20 mouse cellular contexts compared by ENCODE assay signal in the genomic region with DNA sequence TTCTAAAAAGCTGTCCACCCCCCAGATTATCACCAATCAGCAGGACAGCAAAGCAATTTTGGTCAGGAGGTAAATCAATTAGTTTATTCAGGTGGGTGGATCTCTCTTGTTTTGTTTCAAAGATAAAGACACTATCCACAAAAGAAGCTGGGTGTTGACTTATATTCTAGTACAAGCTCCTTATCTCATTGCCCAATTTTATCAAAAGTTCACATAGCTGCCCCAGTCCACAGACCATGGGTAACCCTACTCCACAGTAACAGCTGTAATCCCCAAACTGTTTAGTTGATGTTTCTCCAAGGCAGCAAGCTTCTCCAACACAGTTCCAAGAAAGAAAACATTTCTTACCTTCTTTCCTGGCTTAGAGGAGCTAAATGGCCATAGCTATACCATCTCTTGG. TPM values are rescaled to one million over a fixed set of nuclear protein-coding genes. Genes with fewer than 3 reads are reported as not detected.
DNase-seq lines count a peak whose midpoint lies in the region; ATAC-seq and TF ChIP-seq lines count a peak whose summit lies in the region.
"Had no signal": no experiment of that assay in that cellular context is flagged by ENCODE, and none has a peak within 500 bp of the region (broad histone marks: within the 10 kb centered on the region; RNA-seq: fewer than 3 reads in every experiment).

No protein-coding gene starts in this region.

- ATAC-seq in G1E (ENCODE audit: extremely low read depth, insufficient number of reproducible peaks, low FRiP score, poor library complexity, severe bottlenecking), result peak; percentile 34; the same call in 1 of the 2 replicates
- ATAC-seq in liver, embryonic 14.5 days (ENCODE audit: insufficient read depth), result peak; percentile 41; the same call in 1 of the 2 replicates
- peak; percentile 78 for ATAC-seq in megakaryocyte-erythroid progenitor cell, adult 5-6 weeks (replicated peaks; ENCODE audit: low FRiP score, low TSS enrichment, poor library complexity, severe bottlenecking)
- ATAC-seq: forebrain, embryonic 14.5 days; hindbrain, embryonic 16.5 days had no signal

- DNase-seq in G1E (ENCODE audit: low spot score), result no peak
- DNase-seq in c-Kit-positive CD71-positive TER-119-negative erythroid progenitor cells, embryonic 14.5 days (ENCODE audit: low read depth), result peak; percentile 30
- DNase-seq in liver, embryonic 14.5 days (ENCODE audit: low read depth in 3 of 3, low spot score in 3 of 3), result no peak
- no peak for DNase-seq in retina, embryonic 14.5 days (ENCODE audit: low spot score)
- no peak for DNase-seq in cerebellum, postnatal 14 days
- DNase-seq: adrenal gland, postnatal 10 days; cerebellum, adult 2 months; cerebellum, postnatal 10 days; embryo, embryonic 11 days; gastrocnemius, postnatal 36 days; heart, adult 11 months; heart, postnatal 4 days had no signal

- no peak overlapping the region for H3K9ac ChIP-seq in liver, embryonic 14.5 days (replicated peaks)
- H3K9ac ChIP-seq: embryonic facial prominence, embryonic 15.5 days; heart, embryonic 13.5 days; hindbrain, embryonic 12.5 days had no signal

- H3K36me3 ChIP-seq in G1E (replicated peaks), result peaks cover 22% of the 10 kb centered on the region
- no peaks in the 10 kb centered on the region; the same call in 1 of the 2 replicates for H3K36me3 ChIP-seq in liver, embryonic 14.5 days (replicated peaks; ENCODE audit: control insufficient read depth, insufficient read depth, low read depth)

- no peak for TF ChIP-seq CTCF in G1E (IDR thresholded peaks at IDR 0.05; ENCODE audit: low read depth, low read length)
- no peak for TF ChIP-seq CTCF in liver, embryonic 14.5 days (IDR thresholded peaks at IDR 0.05; ENCODE audit: low read depth)

- no peak overlapping the region for H3K4me3 ChIP-seq in G1E (ENCODE audit: low read depth, low read length)
- no peak overlapping the region for H3K4me3 ChIP-seq in liver, embryonic 14.5 days (ENCODE audit: insufficient read depth in 1 of 2, low read depth in 2 of 2, low read length in 2 of 2)
- H3K4me3 ChIP-seq: embryonic facial prominence, embryonic 15.5 days; erythroblast, embryonic 14.5 days; forebrain, embryonic 10.5 days; heart, embryonic 13.5 days; hindbrain, embryonic 12.5 days had no signal

- H3K27ac ChIP-seq in liver, embryonic 14.5 days, result no peak overlapping the region
- H3K27ac ChIP-seq: embryonic facial prominence, embryonic 15.5 days; forebrain, embryonic 10.5 days; heart, embryonic 13.5 days; hindbrain, embryonic 12.5 days had no signal

- TF ChIP-seq EP300 in liver, embryonic 14.5 days (IDR thresholded peaks at IDR 0.05; ENCODE audit: low read depth), result peak; percentile 23; the same call in 1 of the 2 replicates

- peaks cover 24% of the 10 kb centered on the region for H3K4me1 ChIP-seq in G1E (ENCODE audit: insufficient read depth, low read depth, low read length)
- peaks cover 7 to 16% of the 10 kb centered on the region in 2 experiments for H3K4me1 ChIP-seq in liver, embryonic 14.5 days (replicated peaks; ENCODE audit: control insufficient read depth in 2 of 2, insufficient read depth in 2 of 2, low read length in 1 of 2)
- H3K4me1 ChIP-seq: embryonic facial prominence, embryonic 15.5 days; hindbrain, embryonic 12.5 days had no signal

- H3K4me2 ChIP-seq in liver, embryonic 14.5 days (ENCODE audit: low read depth), result no peak overlapping the region
- H3K4me2 ChIP-seq: embryonic facial prominence, embryonic 15.5 days; heart, embryonic 13.5 days; hindbrain, embryonic 12.5 days had no signal

- no peaks in the 10 kb centered on the region for H3K27me3 ChIP-seq in G1E (ENCODE audit: insufficient read depth, low read length)
- no peaks in the 10 kb centered on the region for H3K27me3 ChIP-seq in liver, embryonic 14.5 days (ENCODE audit: control insufficient read depth, insufficient read depth, low read length)
- H3K27me3 ChIP-seq: embryonic facial prominence, embryonic 15.5 days; heart, embryonic 13.5 days; hindbrain, embryonic 12.5 days had no signal

- no peaks in the 10 kb centered on the region for H3K9me3 ChIP-seq in G1E (replicated peaks)
- no peaks in the 10 kb centered on the region for H3K9me3 ChIP-seq in liver, embryonic 14.5 days (ENCODE audit: control insufficient read depth, low read length)
- H3K9me3 ChIP-seq: embryonic facial prominence, embryonic 15.5 days; forebrain, embryonic 10.5 days; heart, embryonic 13.5 days; hindbrain, embryonic 12.5 days had no signal

RNA-seq across cellular contexts. Expression of a gene that starts 21.5 kb away (rescaled TPM):
- total RNA-seq in G1E (2014; fragmentation: Nextera tagmentation), result 32.7 and 37.6 TPM in 2 replicates
- total RNA-seq in G1E (2017), result 14.2 and 15.4 TPM in 2 replicates
- 11.5 and 13.2 TPM in 2 replicates for polyA plus RNA-seq in G1E (2012)
- 3.7 and 4.3 TPM in 2 replicates for polyA plus RNA-seq in liver, embryonic 14.5 days (2012; rRNA removed)
- polyA plus RNA-seq in liver, embryonic 14.5 days (2014; fragmentation: Nextera tagmentation; extraction: Ambion mirVana), result 3.7 and 5.7 TPM in 2 replicates
- 18.2 and 26.3 TPM in 2 replicates for total RNA-seq in megakaryocyte-erythroid progenitor cell, adult 5-6 weeks (2014; fragmentation: Nextera tagmentation)
- 8.7 and 13.3 TPM in 2 replicates for total RNA-seq in megakaryocyte-erythroid progenitor cell, adult 5-6 weeks (2017)
